Mouse (Mus musculus) bone marrow macrophage, adult 2 months (primary cell): Measurements from ENCODE around the gene Acp5.
A peak's percentile ranks its signal among the peaks of the same experiment; 100 is the strongest.

ENCODE experiments used
- CTCF ChIP-seq: IDR thresholded peaks from 2 replicates; pipeline ENCODE4 v1.5.1; 2012; ENCODE audit warnings: low read depth, mild to moderate bottlenecking, low read length, moderate library complexity
- POLR2A ChIP-seq: IDR thresholded peaks from 2 replicates; pipeline ENCODE4 v1.6.1; 2012; ENCODE audit warnings: mild to moderate bottlenecking, low read depth, low read length, borderline replicate concordance

DNA sequence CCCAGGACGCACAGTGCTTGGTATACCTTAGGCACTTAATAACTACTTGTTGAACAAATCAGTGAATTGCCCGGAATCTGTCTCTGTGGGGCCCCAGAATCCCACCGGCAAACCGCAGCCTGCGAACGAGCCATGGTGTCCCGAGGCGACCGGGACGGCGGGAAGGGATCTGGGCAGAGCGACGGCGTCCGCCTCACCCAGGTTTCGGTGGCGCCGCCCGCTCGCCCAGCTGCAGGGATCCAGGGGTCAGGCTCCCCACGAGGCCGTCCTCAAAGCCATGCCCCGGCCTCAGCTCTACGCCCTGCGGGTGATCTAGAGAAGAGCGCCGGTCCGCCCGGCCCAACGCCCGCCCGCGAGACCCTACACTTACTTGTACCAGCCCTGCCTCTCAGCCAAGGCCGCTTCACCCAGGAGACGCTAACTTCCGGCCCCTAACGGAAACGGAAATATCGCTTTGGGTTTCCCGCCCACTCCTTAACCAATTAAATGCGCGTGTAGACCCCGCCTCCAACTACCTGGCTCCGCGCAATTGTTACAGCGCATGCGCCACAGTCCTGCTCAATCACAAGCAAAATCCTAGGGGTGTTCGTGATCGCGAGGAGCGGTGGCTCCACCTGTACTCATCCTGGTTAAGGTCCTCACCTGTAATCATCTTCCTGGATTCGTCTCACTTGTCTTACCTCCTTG lies 18.6 kb downstream of the Acp5 start, which contains the start of gene Elof1:
- TF ChIP-seq CTCF: no peak
- TF ChIP-seq POLR2A: 0 out of 2 replicates have a peak, but pooled peaks have one; percentile 16
